Mouse (Mus musculus) natural killer cell, adult 2 months (primary cell): ENCODE data around the gene Sh2d7.

Experiments
- DNase-seq, 2 experiments: peaks; one replicate each; pipeline ENCODE4 v3.0.0; 2022; ENCODE audit warnings: low spot score in 2 of 2

Sh2d7 gene

GRCm38 (mm10) chr9:54538684-54539083, at the start of gene Sh2d7:
TSS of gene Sh2d7 (plus strand) at chr9:54538984.
- no peak for DNase-seq

- no peak for DNase-seq
Measured at GRCm38 (mm10) chr9:54489599-54489998, 49.2 kb upstream of the Sh2d7 start.

- no peak for DNase-seq
Measured at GRCm38 (mm10) chr9:54490431-54490830, 48.4 kb upstream of the Sh2d7 start.

GRCm38 (mm10) chr9:54499291-54499690, 39.5 kb upstream of the Sh2d7 start:
- no peak for DNase-seq

- DNase-seq: no peak
Measured at GRCm38 (mm10) chr9:54499791-54500190, 39.0 kb upstream of the Sh2d7 start.

- peak in 1 of 2 experiments; percentile 2 for DNase-seq
Measured at GRCm38 (mm10) chr9:54500832-54501452, 37.8 kb upstream of the Sh2d7 start.

- peak; percentile 51 to 56 for DNase-seq
Measured at GRCm38 (mm10) chr9:54501453-54502110, 37.2 kb upstream of the Sh2d7 start, which contains the start of gene Dmxl2. TSS of gene Dmxl2 (minus strand) at chr9:54501626.

GRCm38 (mm10) chr9:54502111-54502495, 36.7 kb upstream of the Sh2d7 start:
- DNase-seq: no peak

- DNase-seq: no peak
Measured at GRCm38 (mm10) chr9:54502873-54503272, 35.9 kb upstream of the Sh2d7 start.

GRCm38 (mm10) chr9:54515991-54516390, 22.8 kb upstream of the Sh2d7 start:
- no peak for DNase-seq

- DNase-seq: no peak
Measured at GRCm38 (mm10) chr9:54518921-54519320, 19.9 kb upstream of the Sh2d7 start.

GRCm38 (mm10) chr9:54520286-54520685, 18.5 kb upstream of the Sh2d7 start:
- DNase-seq: no peak

GRCm38 (mm10) chr9:54527694-54528093, 11.1 kb upstream of the Sh2d7 start:
- no peak for DNase-seq

GRCm38 (mm10) chr9:54529950-54530349, 8.8 kb upstream of the Sh2d7 start:
- DNase-seq: no peak

GRCm38 (mm10) chr9:54530836-54531235, 7.9 kb upstream of the Sh2d7 start:
- no peak for DNase-seq

- no peak for DNase-seq
Measured at GRCm38 (mm10) chr9:54531421-54531820, 7.4 kb upstream of the Sh2d7 start.

GRCm38 (mm10) chr9:54532926-54533325, 5.9 kb upstream of the Sh2d7 start:
- no peak for DNase-seq

GRCm38 (mm10) chr9:54533975-54534374, 4.8 kb upstream of the Sh2d7 start:
- no peak for DNase-seq

- no peak for DNase-seq
Measured at GRCm38 (mm10) chr9:54536236-54536635, 2.5 kb upstream of the Sh2d7 start.

GRCm38 (mm10) chr9:54537030-54537429, 1.8 kb upstream of the Sh2d7 start:
- no peak for DNase-seq

GRCm38 (mm10) chr9:54537480-54537879, 1.3 kb upstream of the Sh2d7 start:
- no peak for DNase-seq

- no peak for DNase-seq
Measured at GRCm38 (mm10) chr9:54538244-54538643, 540 bp upstream of the Sh2d7 start.

GRCm38 (mm10) chr9:54540801-54541200, 2.0 kb downstream of the Sh2d7 start:
- no peak for DNase-seq
